In genomic region chr1:156197588-156197987, GRCm38 (mm10) we compare ENCODE assay signal across 18 mouse cellular contexts. TPM values are rescaled to one million over a fixed set of nuclear protein-coding genes. Genes with fewer than 3 reads are reported as not detected.
"Had no signal": no experiment of that assay in that cellular context is flagged by ENCODE, and none has a peak within 500 bp of the region (broad histone marks: within the 10 kb centered on the region; RNA-seq: fewer than 3 reads in every experiment).

No protein-coding gene starts in this region.

- H3K4me3 ChIP-seq: kidney, embryonic 15.5 days; limb, embryonic 12.5 days; liver, embryonic 13.5 days; lung, embryonic 15.5 days; megakaryocyte, embryonic 14.5 days; midbrain, embryonic 12.5 days; neural tube, embryonic 13.5 days had no signal

- H3K27ac ChIP-seq: kidney, embryonic 15.5 days; limb, embryonic 12.5 days; liver, embryonic 13.5 days; lung, embryonic 15.5 days; macrophage; midbrain, embryonic 12.5 days; neural tube, embryonic 13.5 days; stomach, postnatal 0 days had no signal

- H3K36me3 ChIP-seq: kidney, embryonic 15.5 days; limb, embryonic 12.5 days; liver, embryonic 13.5 days; lung, embryonic 15.5 days; midbrain, embryonic 12.5 days; neural tube, embryonic 13.5 days had no signal

- H3K9me3 ChIP-seq: lung, embryonic 15.5 days; midbrain, embryonic 12.5 days; neural tube, embryonic 13.5 days had no signal

- H3K4me2 ChIP-seq: kidney, embryonic 15.5 days; limb, embryonic 12.5 days; liver, embryonic 13.5 days; lung, embryonic 15.5 days; midbrain, embryonic 12.5 days; neural tube, embryonic 13.5 days had no signal

- ATAC-seq: intestine, embryonic 16.5 days; liver, postnatal 0 days; midbrain, embryonic 16.5 days had no signal

- DNase-seq: kidney, adult 2 months; kidney, postnatal 14 days; liver; liver, embryonic 13.5 days; liver, postnatal 0 days; lung, postnatal 14 days; thymus, adult 18-20 months; thymus, postnatal 14 days had no signal

- H3K4me1 ChIP-seq: kidney, embryonic 15.5 days; liver, embryonic 13.5 days had no signal

- H3K9ac ChIP-seq: kidney, embryonic 15.5 days; limb, embryonic 12.5 days; liver, embryonic 13.5 days; liver, postnatal 0 days; lung, embryonic 15.5 days; midbrain, embryonic 12.5 days; neural tube, embryonic 13.5 days had no signal

RNA-seq across cellular contexts. Expression of gene Fam163a, which starts 7.2 kb away (rescaled TPM):
- polyA plus RNA-seq: macrophage had no signal
